In genomic region chr7:56018446-56018971, GRCm38 (mm10) we compare ENCODE assay signal across 8 mouse cellular contexts. TPM values are rescaled to one million over a fixed set of nuclear protein-coding genes. Genes with fewer than 3 reads are reported as not detected.
DNase-seq lines count a peak whose midpoint lies in the region; ATAC-seq and TF ChIP-seq lines count a peak whose summit lies in the region.

No protein-coding gene starts in this region.

- peak overlapping the region; percentile 74 for H3K4me3 ChIP-seq in lung, postnatal 0 days (ENCODE audit: low read depth, low read length)

- no peaks in the 10 kb centered on the region for H3K36me3 ChIP-seq in lung, postnatal 0 days (ENCODE audit: insufficient read depth, low read length)

- no peak for TF ChIP-seq EP300 in lung, postnatal 0 days (IDR thresholded peaks at IDR 0.05)

- H3K4me1 ChIP-seq in lung, postnatal 0 days (ENCODE audit: insufficient read depth, low read depth, low read length), result no peaks in the 10 kb centered on the region

- ATAC-seq in hematopoietic stem cell, adult 5-6 weeks (replicated peaks in 1 of 2; ENCODE audit: insufficient read depth in 1 of 2, low FRiP score in 2 of 2, low TSS enrichment in 1 of 2, low read depth in 1 of 2, poor library complexity in 2 of 2, severe bottlenecking in 2 of 2), result peak; percentile 49 to 63
- peak; percentile 72 for ATAC-seq in lung, postnatal 0 days
- no peak for ATAC-seq in frontal cortex, adult (ENCODE audit: low TSS enrichment)

- no peaks in the 10 kb centered on the region for H3K9me3 ChIP-seq in lung, postnatal 0 days (ENCODE audit: low read length)

- H3K4me2 ChIP-seq in lung, postnatal 0 days (replicated peaks; ENCODE audit: low read depth, low read length), result peak overlapping the region; percentile 93

- H3K27me3 ChIP-seq in lung, postnatal 0 days (replicated peaks; ENCODE audit: insufficient read depth, low read length), result no peaks in the 10 kb centered on the region

- TF ChIP-seq CTCF in lung, postnatal 0 days (IDR thresholded peaks at IDR 0.05), result no peak

- 24% methylated on average over 7 of the region's 7 CpGs for WGBS in lung, postnatal 0 days

- peak overlapping the region; percentile 78 for H3K27ac ChIP-seq in lung, postnatal 0 days (ENCODE audit: low read length)

- peak; percentile 7 for DNase-seq in kidney, adult 18-20 months
- DNase-seq in kidney, postnatal 25 days, result no peak
- DNase-seq in T-cell, adult 2 months (ENCODE audit: low spot score), result peak; percentile 43
- DNase-seq in lung, postnatal 0 days (ENCODE audit: low spot score), result peak; percentile 31
- DNase-seq in thymus, postnatal 4 days, result no peak
- DNase-seq in frontal cortex, postnatal 14 days (ENCODE audit: low spot score in 2 of 2), result no peak

- peak overlapping the region; percentile 56 for H3K9ac ChIP-seq in lung, postnatal 0 days (replicated peaks; ENCODE audit: low read depth)

RNA-seq across cellular contexts. Expression of gene Nipa1, which starts 1.2 kb away (rescaled TPM):
- total RNA-seq in hematopoietic stem cell, adult 5-6 weeks (2017), result 4.7 and 11.0 TPM in 2 replicates
- polyA plus RNA-seq in lung, postnatal 0 days (2015; fragmentation: Nextera tagmentation; extraction: Ambion mirVana), result 9.6 and 10.0 TPM in 2 replicates

RNA-seq across cellular contexts. Expression of gene Herc2, which starts 31.5 kb away (rescaled TPM):
- 32.1 and 59.7 TPM in 2 replicates for total RNA-seq in hematopoietic stem cell, adult 5-6 weeks (2017)
- 21.6 and 22.6 TPM in 2 replicates for polyA plus RNA-seq in lung, postnatal 0 days (2015; fragmentation: Nextera tagmentation; extraction: Ambion mirVana)

RNA-seq across cellular contexts. Expression of gene Nipa2, which starts 56.2 kb away (rescaled TPM):
- 32.5 and 36.2 TPM in 2 replicates for total RNA-seq in hematopoietic stem cell, adult 5-6 weeks (2017)
- polyA plus RNA-seq in lung, postnatal 0 days (2015; fragmentation: Nextera tagmentation; extraction: Ambion mirVana), result 36.0 and 40.2 TPM in 2 replicates

Comparison
In these comparisons a context has a peak if more than half of its experiments do, and no peak if none do; other contexts are left out.
1. DNase-seq: peak in kidney, adult 18-20 months (single experiment), T-cell, adult 2 months (single experiment) and lung, postnatal 0 days (single experiment); none in kidney, postnatal 25 days (0 of 2), thymus, postnatal 4 days (single experiment) and frontal cortex, postnatal 14 days (0 of 2).